In the genomic region with DNA sequence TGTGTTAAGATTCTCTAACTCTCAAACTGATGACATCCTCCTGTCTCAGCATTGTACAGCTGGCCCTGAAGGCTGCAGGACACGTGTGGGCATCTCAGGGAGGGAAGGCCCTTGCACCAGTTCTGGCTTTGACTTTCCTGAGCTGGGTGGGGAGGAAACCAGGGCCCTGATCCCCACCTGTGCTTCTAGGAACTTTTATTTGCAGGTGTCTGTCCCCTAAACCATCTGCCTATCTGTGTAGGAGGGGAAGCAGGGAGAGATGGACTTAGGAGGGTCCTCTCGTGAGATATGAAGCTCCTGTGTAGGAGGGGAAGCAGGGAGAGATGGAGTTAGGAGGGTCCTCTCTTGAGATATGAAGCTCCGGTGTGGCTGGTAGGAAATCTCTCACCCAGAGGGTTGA, we compare ENCODE assay signal across 12 mouse cellular contexts. TPM values are rescaled to one million over a fixed set of nuclear protein-coding genes. Genes with fewer than 3 reads are reported as not detected.
DNase-seq lines count a peak whose midpoint lies in the region; ATAC-seq and TF ChIP-seq lines count a peak whose summit lies in the region.
"Had no signal": no experiment of that assay in that cellular context is flagged by ENCODE, and none has a peak within 500 bp of the region (broad histone marks: within the 10 kb centered on the region; RNA-seq: fewer than 3 reads in every experiment).

No protein-coding gene starts in this region.

- TF ChIP-seq CTCF in intestine, postnatal 0 days (IDR thresholded peaks at IDR 0.05; ENCODE audit: low read depth): no peak

- H3K36me3 ChIP-seq in hindbrain, embryonic 10.5 days: peaks cover 25% of the 10 kb centered on the region
- H3K36me3 ChIP-seq in hindbrain, embryonic 16.5 days (ENCODE audit: control insufficient read depth, insufficient read depth, low read length): 0 out of 2 replicates have a peak, but pooled peaks cover 2% of the 10 kb centered on the region
- H3K36me3 ChIP-seq in neural tube, embryonic 15.5 days: peaks cover 7% of the 10 kb centered on the region
- no peaks in the 10 kb centered on the region; the same call in 1 of the 2 replicates for H3K36me3 ChIP-seq in intestine, postnatal 0 days (ENCODE audit: control insufficient read depth, insufficient read depth)

- H3K4me2 ChIP-seq in hindbrain, embryonic 16.5 days (ENCODE audit: low read length): no peak overlapping the region
- H3K4me2 ChIP-seq in neural tube, embryonic 15.5 days: no peak overlapping the region
- H3K4me2 ChIP-seq in intestine, postnatal 0 days (replicated peaks; ENCODE audit: low read depth): no peak overlapping the region
- H3K4me2 ChIP-seq: forebrain, embryonic 12.5 days had no signal

- peaks cover 22% of the 10 kb centered on the region; the same call in 1 of the 2 replicates for H3K4me1 ChIP-seq in hindbrain, embryonic 10.5 days (replicated peaks)
- peaks cover 8% of the 10 kb centered on the region for H3K4me1 ChIP-seq in hindbrain, embryonic 16.5 days (ENCODE audit: control insufficient read depth, insufficient read depth, low read depth, low read length)
- H3K4me1 ChIP-seq in neural tube, embryonic 15.5 days: peaks cover 8% of the 10 kb centered on the region
- H3K4me1 ChIP-seq in intestine, postnatal 0 days (replicated peaks; ENCODE audit: control insufficient read depth, insufficient read depth, low read length): no peaks in the 10 kb centered on the region
- H3K4me1 ChIP-seq: forebrain, embryonic 12.5 days had no signal

- H3K27ac ChIP-seq in hindbrain, embryonic 10.5 days: peak overlapping the region; percentile 54
- H3K27ac ChIP-seq in hindbrain, embryonic 16.5 days (ENCODE audit: low read depth, low read length): no peak overlapping the region
- H3K27ac ChIP-seq in neural tube, embryonic 15.5 days (replicated peaks): 0 out of 2 replicates have a peak overlapping the region, but pooled peaks have one; percentile 7
- H3K27ac ChIP-seq in intestine, postnatal 0 days (ENCODE audit: low read depth, low read length): peak overlapping the region; percentile 73

- no peaks in the 10 kb centered on the region for H3K9me3 ChIP-seq in hindbrain, embryonic 10.5 days
- H3K9me3 ChIP-seq in hindbrain, embryonic 16.5 days (ENCODE audit: control insufficient read depth, low read length): no peaks in the 10 kb centered on the region
- no peaks in the 10 kb centered on the region for H3K9me3 ChIP-seq in neural tube, embryonic 15.5 days (replicated peaks)
- H3K9me3 ChIP-seq in intestine, postnatal 0 days (ENCODE audit: control insufficient read depth): no peaks in the 10 kb centered on the region
- H3K9me3 ChIP-seq: forebrain, embryonic 12.5 days had no signal

- no peak for ATAC-seq in hindbrain, embryonic 16.5 days
- ATAC-seq in neural tube, embryonic 15.5 days (ENCODE audit: low FRiP score): no peak
- no peak for ATAC-seq in intestine, postnatal 0 days

- WGBS in hindbrain, embryonic 10.5 days: 65% methylated on average over 3 of the region's 3 CpGs
- WGBS in hindbrain, embryonic 16.5 days: 67% methylated on average over 3 of the region's 3 CpGs
- 66% methylated on average over 3 of the region's 3 CpGs for WGBS in neural tube, embryonic 15.5 days
- WGBS in intestine, postnatal 0 days: 48% methylated on average over 3 of the region's 3 CpGs

- no peak overlapping the region for H3K4me3 ChIP-seq in hindbrain, embryonic 10.5 days
- H3K4me3 ChIP-seq in hindbrain, embryonic 16.5 days (ENCODE audit: low read length): no peak overlapping the region
- H3K4me3 ChIP-seq in neural tube, embryonic 15.5 days (replicated peaks): no peak overlapping the region
- no peak overlapping the region for H3K4me3 ChIP-seq in intestine, postnatal 0 days (ENCODE audit: low read depth, low read length)
- H3K4me3 ChIP-seq: forebrain, embryonic 12.5 days had no signal

- no peak for DNase-seq in hindbrain, embryonic 10.5 days (ENCODE audit: low spot score)
- DNase-seq in neural tube, embryonic 10.5 days (ENCODE audit: extremely low spot score, low spot score): no peak
- no peak for DNase-seq in right cerebral cortex, adult 18-20 months
- no peak for DNase-seq in left cerebral cortex, adult 18-20 months (ENCODE audit: low spot score in 2 of 2)
- DNase-seq: cerebellum, postnatal 10 days; thymus, adult 2 months had no signal

- H3K27me3 ChIP-seq in hindbrain, embryonic 10.5 days (ENCODE audit: insufficient read depth, poor library complexity, severe bottlenecking): no peaks in the 10 kb centered on the region
- no peaks in the 10 kb centered on the region for H3K27me3 ChIP-seq in hindbrain, embryonic 16.5 days (replicated peaks; ENCODE audit: control insufficient read depth, insufficient read depth, low read length)
- H3K27me3 ChIP-seq in neural tube, embryonic 15.5 days (replicated peaks): no peaks in the 10 kb centered on the region
- H3K27me3 ChIP-seq in intestine, postnatal 0 days (replicated peaks; ENCODE audit: control insufficient read depth, insufficient read depth, low read length): no peaks in the 10 kb centered on the region
- H3K27me3 ChIP-seq: forebrain, embryonic 12.5 days had no signal

- H3K9ac ChIP-seq in hindbrain, embryonic 16.5 days (ENCODE audit: low read depth, low read length): no peak overlapping the region
- H3K9ac ChIP-seq in neural tube, embryonic 15.5 days (replicated peaks): no peak overlapping the region
- H3K9ac ChIP-seq in intestine, postnatal 0 days (ENCODE audit: low read depth, low read length): no peak overlapping the region
- H3K9ac ChIP-seq: forebrain, embryonic 12.5 days had no signal

RNA-seq across cellular contexts. Expression of a gene that starts 0.5 kb away (rescaled TPM):
- 13.0 and 13.7 TPM in 2 replicates for polyA plus RNA-seq in hindbrain, embryonic 10.5 days (2016; fragmentation: Nextera tagmentation; extraction: Ambion mirVana)
- polyA plus RNA-seq in hindbrain, embryonic 16.5 days (2015; fragmentation: Nextera tagmentation; extraction: Ambion mirVana): 13.8 and 14.1 TPM in 2 replicates
- polyA plus RNA-seq in neural tube, embryonic 15.5 days (2015; fragmentation: Nextera tagmentation; extraction: Ambion mirVana): 11.4 and 13.3 TPM in 2 replicates
- 14.5 and 15.8 TPM in 2 replicates for polyA plus RNA-seq in intestine, postnatal 0 days (2015; fragmentation: Nextera tagmentation; extraction: Ambion mirVana)
- 1 to 10 TPM; 8.9 to 9.4 TPM for total RNA-seq in left cerebral cortex, adult 18-20 months (2021)
- total RNA-seq: granulocyte monocyte progenitor cell, adult 5-6 weeks; megakaryocyte, adult 5-6 weeks had no signal

RNA-seq across cellular contexts. Expression of a gene that starts 32.9 kb away (rescaled TPM):
- 49.9 and 52.3 TPM in 2 replicates for polyA plus RNA-seq in hindbrain, embryonic 10.5 days (2016; fragmentation: Nextera tagmentation; extraction: Ambion mirVana)
- polyA plus RNA-seq in hindbrain, embryonic 16.5 days (2015; fragmentation: Nextera tagmentation; extraction: Ambion mirVana): 54.6 and 60.8 TPM in 2 replicates
- 56.5 and 57.6 TPM in 2 replicates for polyA plus RNA-seq in neural tube, embryonic 15.5 days (2015; fragmentation: Nextera tagmentation; extraction: Ambion mirVana)
- 7.6 and 8.7 TPM in 2 replicates for polyA plus RNA-seq in intestine, postnatal 0 days (2015; fragmentation: Nextera tagmentation; extraction: Ambion mirVana)
- 10 to 100 TPM; 28.4 to 34.4 TPM for total RNA-seq in left cerebral cortex, adult 18-20 months (2021)

RNA-seq across cellular contexts. Expression of a gene that starts 37.7 kb away (rescaled TPM):
- polyA plus RNA-seq in hindbrain, embryonic 10.5 days (2016; fragmentation: Nextera tagmentation; extraction: Ambion mirVana): not detected in 2 replicates
- polyA plus RNA-seq in hindbrain, embryonic 16.5 days (2015; fragmentation: Nextera tagmentation; extraction: Ambion mirVana): 0.49 TPM in 1 of 2 replicates, not detected in the other
- polyA plus RNA-seq in neural tube, embryonic 15.5 days (2015; fragmentation: Nextera tagmentation; extraction: Ambion mirVana): 0.13 TPM in 1 of 2 replicates, not detected in the other
- polyA plus RNA-seq in intestine, postnatal 0 days (2015; fragmentation: Nextera tagmentation; extraction: Ambion mirVana): 0.25 and 0.27 TPM in 2 replicates
- total RNA-seq in left cerebral cortex, adult 18-20 months (2021): under 1 TPM; 0.54 to 0.67 TPM
- total RNA-seq: granulocyte monocyte progenitor cell, adult 5-6 weeks; megakaryocyte, adult 5-6 weeks had no signal
- polyA plus RNA-seq: thymus, adult 2 months had no signal

RNA-seq across cellular contexts. Expression of a gene that starts 50.3 kb away (rescaled TPM):
- 23.5 and 24.7 TPM in 2 replicates for polyA plus RNA-seq in hindbrain, embryonic 10.5 days (2016; fragmentation: Nextera tagmentation; extraction: Ambion mirVana)
- polyA plus RNA-seq in hindbrain, embryonic 16.5 days (2015; fragmentation: Nextera tagmentation; extraction: Ambion mirVana): 28.9 and 34.3 TPM in 2 replicates
- 25.1 and 28.7 TPM in 2 replicates for polyA plus RNA-seq in neural tube, embryonic 15.5 days (2015; fragmentation: Nextera tagmentation; extraction: Ambion mirVana)
- 18.5 and 21.7 TPM in 2 replicates for polyA plus RNA-seq in intestine, postnatal 0 days (2015; fragmentation: Nextera tagmentation; extraction: Ambion mirVana)
- total RNA-seq in left cerebral cortex, adult 18-20 months (2021): 10 to 100 TPM; 46.9 to 47.0 TPM
